ENCODE assay signal across 8 mouse cellular contexts in genomic region chrX:7421016-7421415, GRCm38 (mm10). TPM values are rescaled to one million over a fixed set of nuclear protein-coding genes. Genes with fewer than 3 reads are reported as not detected.
DNase-seq lines count a peak whose midpoint lies in the region; ATAC-seq and TF ChIP-seq lines count a peak whose summit lies in the region.

No protein-coding gene starts in this region.

- peak; percentile 77 for ATAC-seq in Patski
- ATAC-seq in hindbrain, embryonic 15.5 days (ENCODE audit: low FRiP score, low read depth) = peak; percentile 77; the same call in 1 of the 2 replicates

- POLR2A ChIA-PET in Patski (lab: Charles Lee) = interaction anchor here (1.2 kb wide), 1 partner anchor 101 kb away, joined by 3 read pairs; no protein-coding TSS in a partner anchor

- no peaks in the 10 kb centered on the region for H3K36me3 ChIP-seq in hindbrain, embryonic 15.5 days

- H3K4me1 ChIP-seq in hindbrain, embryonic 15.5 days (replicated peaks) = no peaks in the 10 kb centered on the region

- peak; percentile 44 for DNase-seq in Patski (ENCODE audit: low read depth, low spot score)
- DNase-seq in cerebellum, adult 8-10 months = peak; percentile 33
- peak; percentile 22 to 40 for DNase-seq in frontal cortex, postnatal 25 days (ENCODE audit: low spot score in 2 of 2)
- peak; percentile 50 to 88 for DNase-seq in layer of hippocampus, postnatal 14 days (ENCODE audit: low spot score in 2 of 2)
- peak; percentile 90 for DNase-seq in lung, postnatal 36 days
- DNase-seq in right cerebral cortex, adult 18-20 months = peak; percentile 79
- peak; percentile 71 for DNase-seq in thymus, postnatal 4 days

- peak; percentile 88 for TF ChIP-seq CTCF in Patski (IDR thresholded peaks at IDR 0.05)

- no peak overlapping the region for H3K4me3 ChIP-seq in hindbrain, embryonic 15.5 days

- CTCF ChIA-PET in Patski (lab: Charles Lee) = interaction anchor here (0.7 to 2.8 kb wide), 8 partner anchors 10 to 280 kb away, joined by 3 to 38 read pairs (median 6); partner anchors contain the start of gene Clcn5

- no peaks in the 10 kb centered on the region for H3K9me3 ChIP-seq in hindbrain, embryonic 15.5 days

- no peak overlapping the region for H3K9ac ChIP-seq in hindbrain, embryonic 15.5 days

- no peak overlapping the region for H3K27ac ChIP-seq in hindbrain, embryonic 15.5 days (replicated peaks)

- no peaks in the 10 kb centered on the region for H3K27me3 ChIP-seq in Patski
- H3K27me3 ChIP-seq in hindbrain, embryonic 15.5 days = no peaks in the 10 kb centered on the region

- H3K4me2 ChIP-seq in hindbrain, embryonic 15.5 days = peak overlapping the region; percentile 33

- WGBS in hindbrain, embryonic 15.5 days = 25% methylated on average over 3 of the region's 3 CpGs

- in situ Hi-C loops in Patski (cut with MboI; ENCODE audit: low pct_unique_long_range_greater_than_20kb) = loop anchor here (5.0 to 25.0 kb wide), 4 partner anchors 46 to 1159 kb away; no protein-coding TSS in a partner anchor

RNA-seq across cellular contexts. Expression of gene Usp27x, which starts 45.4 kb away (rescaled TPM):
- polyA plus RNA-seq in Patski (2021) = 6.1 TPM
- polyA plus RNA-seq in hindbrain, embryonic 15.5 days (2015; fragmentation: Nextera tagmentation; extraction: Ambion mirVana) = 2.1 and 2.7 TPM in 2 replicates
- total RNA-seq in layer of hippocampus, postnatal 14 days (2021) = 10 to 100 TPM; 12.5 TPM

Comparison
In these comparisons a context has a peak if more than half of its experiments do, and no peak if none do; other contexts are left out.
1. DNase-seq: peak in every context shown above with its lines; median percentile 90 in lung, postnatal 36 days; 79 in right cerebral cortex, adult 18-20 months; 71 in thymus, postnatal 4 days; 69 in layer of hippocampus, postnatal 14 days; 44 in Patski; 33 in cerebellum, adult 8-10 months; 31 in frontal cortex, postnatal 25 days.